Mouse (Mus musculus): ENCODE data around the gene Tspan5. TPM values are rescaled to one million over a fixed set of nuclear protein-coding genes. Genes with fewer than 3 reads are reported as not detected.

Gene Tspan5
- total and polyA plus RNA-seq, 3 experiments, result 28.1 to 35.1 TPM; not detected in 1

- no peak overlapping the region for H3K4me3 ChIP-seq (ENCODE audit: control insufficient read depth in 1 of 2, insufficient read depth in 1 of 2, low read depth in 2 of 2, low read length in 2 of 2)
- H3K27ac ChIP-seq (ENCODE audit: control insufficient read depth, low read depth, low read length), result no peak overlapping the region
- no peaks in the 10 kb centered on the region for H3K27me3 ChIP-seq (ENCODE audit: control insufficient read depth in 1 of 2, insufficient read depth in 2 of 2, low read length in 2 of 2)
- DNase-seq (ENCODE audit: low read depth, low spot score), result no peak
- peaks cover 10% of the 10 kb centered on the region for H3K79me2 ChIP-seq (ENCODE audit: control insufficient read depth, insufficient read depth, low read length, poor library complexity)
- peaks cover 0 to 6% of the 10 kb centered on the region in 2 experiments; a peak in 1 of 4 replicates for H3K4me1 ChIP-seq (ENCODE audit: control insufficient read depth in 1 of 2, insufficient read depth in 2 of 2, low read length in 2 of 2)
- no peaks in the 10 kb centered on the region for H3K9me3 ChIP-seq (replicated peaks; ENCODE audit: insufficient read depth, low read length)
- no peak for TF ChIP-seq UBTF (IDR thresholded peaks at IDR 0.05; ENCODE audit: borderline replicate concordance, insufficient read depth, low read depth, low read length)
- no peak for TF ChIP-seq SIN3A (IDR thresholded peaks at IDR 0.05; ENCODE audit: low read length)
- TF ChIP-seq RCOR1 (IDR thresholded peaks at IDR 0.05; ENCODE audit: low read depth, low read length), result no peak
- TF ChIP-seq TBP (IDR thresholded peaks at IDR 0.05; ENCODE audit: low read depth, low read length), result no peak
- no peak for TF ChIP-seq USF1 (IDR thresholded peaks at IDR 0.05; ENCODE audit: low read depth, low read length)
- TF ChIP-seq ZMIZ1 (IDR thresholded peaks at IDR 0.05; ENCODE audit: low read depth, low read length), result no peak
- TF ChIP-seq TCF12 (IDR thresholded peaks at IDR 0.05; ENCODE audit: low read depth, low read length), result no peak
- no peak for TF ChIP-seq JUND (IDR thresholded peaks at IDR 0.05; ENCODE audit: low read depth, low read length)
- no peak for TF ChIP-seq EP300 (IDR thresholded peaks at IDR 0.05; ENCODE audit: low read depth in 1 of 2, low read length in 2 of 2)
- no peak for TF ChIP-seq GABPA (IDR thresholded peaks at IDR 0.05; ENCODE audit: low read depth, low read length)
- no peak for TF ChIP-seq CTCF (IDR thresholded peaks at IDR 0.05 in 2 of 3, conservative IDR thresholded peaks at IDR 0.05 in 1 of 3; ENCODE audit: control insufficient read depth in 1 of 3, insufficient read depth in 1 of 3, low read depth in 2 of 3, low read length in 3 of 3, poor library complexity in 1 of 3, severe bottlenecking in 1 of 3)
- TF ChIP-seq NELFE (IDR thresholded peaks at IDR 0.05; ENCODE audit: low read depth, low read length), result no peak
- TF ChIP-seq KAT2A (conservative IDR thresholded peaks at IDR 0.05; ENCODE audit: low read depth, low read length), result no peak
- TF ChIP-seq MEF2A (IDR thresholded peaks at IDR 0.05; ENCODE audit: extremely low read depth, insufficient replicate concordance, low read depth, low read length, poor library complexity, severe bottlenecking), result no peak
- TF ChIP-seq ELF1 (IDR thresholded peaks at IDR 0.05; ENCODE audit: low read depth, low read length), result no peak
- no peak for TF ChIP-seq ETS1 (IDR thresholded peaks at IDR 0.05; ENCODE audit: low read depth, low read length)
- no peak for TF ChIP-seq E2F4 (IDR thresholded peaks at IDR 0.05; ENCODE audit: borderline replicate concordance, low read depth, low read length)
- no peak for TF ChIP-seq TAL1 (IDR thresholded peaks at IDR 0.05; ENCODE audit: low read length)
- no peak for TF ChIP-seq USF2 (IDR thresholded peaks at IDR 0.05; ENCODE audit: borderline replicate concordance in 1 of 2, insufficient read depth in 1 of 2, low read depth in 1 of 2, low read length in 2 of 2)
- no peaks in the 10 kb centered on the region for H3K36me3 ChIP-seq (ENCODE audit: control insufficient read depth in 1 of 2, insufficient read depth in 2 of 2, low read length in 2 of 2)
- H3K9ac ChIP-seq (ENCODE audit: control insufficient read depth, low read depth, low read length, poor library complexity, severe bottlenecking), result no peak overlapping the region
Measured at GRCm38 (mm10) chr3:138820296-138820695, 78.3 kb downstream of the Tspan5 start.

- Histone ChIP-seq H3K27me3 (ENCODE audit: control insufficient read depth in 1 of 2, insufficient read depth in 2 of 2, low read length in 2 of 2) (no peaks in the 10 kb centered on the region), H3K4me3 (ENCODE audit: control insufficient read depth in 1 of 2, insufficient read depth in 1 of 2, low read depth in 2 of 2, low read length in 2 of 2) (no peak overlapping the region), H3K9ac (ENCODE audit: control insufficient read depth, low read depth, low read length, poor library complexity, severe bottlenecking) (no peak overlapping the region), H3K36me3 (ENCODE audit: control insufficient read depth in 1 of 2, insufficient read depth in 2 of 2, low read length in 2 of 2) (no peaks in the 10 kb centered on the region), H3K79me2 (ENCODE audit: control insufficient read depth, insufficient read depth, low read length, poor library complexity) (peaks cover 9% of the 10 kb centered on the region; the same call in 1 of the 2 replicates), H3K4me1 (ENCODE audit: control insufficient read depth in 1 of 2, insufficient read depth in 2 of 2, low read length in 2 of 2) (0 out of 4 replicates have a peak, but pooled peaks cover 0 to 3% of the 10 kb centered on the region in 2 experiments), H3K27ac (ENCODE audit: control insufficient read depth, low read depth, low read length) (no peak overlapping the region), H3K9me3 (replicated peaks; ENCODE audit: insufficient read depth, low read length) (no peaks in the 10 kb centered on the region)
- no peak for DNase-seq (ENCODE audit: low read depth, low spot score)
- no peak for TF ChIP-seq SMC3 (IDR thresholded peaks at IDR 0.05; ENCODE audit: low read depth, low read length)
Measured at GRCm38 (mm10) chr3:138821886-138822445, 80.0 kb downstream of the Tspan5 start.

Data from MEL (cell line).